Mouse (Mus musculus) kidney, adult 11 months (tissue): Measurements from ENCODE around the gene Ppid.
"Not testable (repeated sequence)": the region's sequence is repeated elsewhere in the genome, so short reads cannot be mapped to it uniquely, and the experiment has no call there.

Experiments used
- DNase-seq: peaks from one replicate; pipeline ENCODE4 v3.0.0; 2022

The Ppid gene

DNA sequence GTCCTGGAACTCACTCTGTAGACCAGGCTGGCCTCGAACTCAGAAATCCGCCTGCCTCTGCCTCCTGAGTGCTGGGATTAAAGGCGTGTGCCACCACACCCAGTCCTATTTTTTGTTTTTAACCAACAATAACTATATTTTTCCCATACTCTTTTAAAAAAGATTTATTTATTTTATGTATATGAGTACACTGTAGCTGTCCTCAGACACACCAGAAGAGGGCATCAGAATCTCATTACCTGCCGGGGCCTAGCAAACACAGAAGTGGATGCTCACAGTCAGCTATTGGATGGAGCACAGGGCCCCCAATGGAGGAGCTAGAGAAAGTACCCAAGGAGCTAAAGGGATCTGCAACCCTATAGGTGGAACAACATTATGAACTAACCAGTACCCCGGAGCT is 17.8 kb upstream of the Ppid start:
- DNase-seq = not testable (repeated sequence)

DNA sequence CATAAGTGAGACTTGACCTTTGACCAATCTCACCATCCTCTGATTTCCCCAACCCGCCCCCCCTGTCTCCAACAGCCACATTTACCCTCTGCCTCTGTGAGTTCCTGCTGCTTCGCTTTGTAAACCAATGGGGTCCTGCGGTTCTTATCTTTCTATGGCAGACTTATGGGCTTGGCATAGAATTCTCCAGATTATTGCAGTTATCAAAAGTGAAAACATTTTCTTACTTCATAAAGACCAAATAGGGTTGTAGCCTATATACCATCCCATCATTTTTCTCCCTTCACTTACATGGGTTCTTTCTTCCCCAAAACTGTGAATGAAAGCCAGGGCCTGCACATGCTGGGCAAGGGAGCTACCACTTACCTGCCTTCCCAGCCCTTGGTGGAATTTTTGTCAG is 16.8 kb upstream of the Ppid start:
- no peak for DNase-seq

DNA sequence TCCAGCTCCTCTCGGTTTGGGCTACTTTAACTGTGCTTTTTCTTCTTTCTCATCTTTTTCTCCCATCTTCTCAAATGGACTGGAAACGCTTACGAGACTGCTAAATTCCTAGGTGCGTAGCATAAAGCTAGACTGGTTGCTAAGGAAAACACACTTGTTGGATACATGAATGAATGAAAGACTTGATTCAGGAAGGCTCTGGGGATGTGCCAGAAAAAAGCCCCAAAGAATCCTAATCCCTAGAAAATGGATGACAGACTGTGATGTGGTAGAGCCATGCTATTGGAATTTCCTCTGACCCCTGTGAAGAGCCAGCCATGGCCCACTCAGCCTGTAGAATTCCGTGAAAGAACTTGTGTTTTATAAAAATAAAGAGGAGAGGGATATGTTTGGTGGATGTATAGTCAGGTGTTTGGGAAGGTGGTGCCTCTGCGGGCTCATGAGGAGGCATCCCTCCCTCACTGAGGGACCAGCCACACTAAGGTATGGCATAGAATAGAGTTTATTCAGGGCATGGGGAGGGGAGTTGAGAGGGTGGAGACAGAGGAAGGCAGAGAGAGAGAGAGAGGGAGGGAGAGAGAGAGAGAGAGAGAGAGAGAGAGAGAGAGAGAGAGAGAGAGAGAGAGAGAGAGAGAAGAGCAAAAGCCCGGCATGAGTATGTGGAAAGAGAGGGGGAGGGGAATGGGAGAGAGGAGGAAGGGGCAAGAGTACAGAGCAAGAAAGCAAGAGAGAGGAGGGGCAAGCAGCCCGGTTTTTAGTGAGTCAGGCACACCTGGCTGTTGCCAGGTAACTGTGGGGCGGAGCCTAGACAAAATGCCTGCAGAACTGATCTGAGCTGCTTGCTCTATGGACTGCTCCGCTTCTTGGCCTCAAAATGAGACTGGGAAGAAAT is 15.3 kb upstream of the Ppid start:
- DNase-seq = peak; percentile 75

DNA sequence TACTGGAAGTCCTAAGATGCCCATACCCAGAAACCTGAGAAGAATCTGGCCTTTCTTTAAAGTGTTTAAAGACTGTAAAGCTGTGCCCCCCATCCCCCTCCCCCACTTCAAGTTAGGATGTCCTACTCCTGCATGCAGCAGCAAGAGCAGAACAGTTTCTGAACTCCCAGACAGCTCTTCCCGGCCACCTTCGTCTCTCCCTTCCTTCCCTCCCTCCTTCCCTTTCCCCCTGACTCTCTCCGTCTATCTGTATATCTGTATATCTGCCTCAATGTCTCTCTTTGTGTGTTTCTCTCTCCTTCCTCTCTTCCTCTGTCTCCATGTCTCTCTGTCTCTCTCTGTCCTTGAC is 14.7 kb upstream of the Ppid start:
- no peak for DNase-seq

DNA sequence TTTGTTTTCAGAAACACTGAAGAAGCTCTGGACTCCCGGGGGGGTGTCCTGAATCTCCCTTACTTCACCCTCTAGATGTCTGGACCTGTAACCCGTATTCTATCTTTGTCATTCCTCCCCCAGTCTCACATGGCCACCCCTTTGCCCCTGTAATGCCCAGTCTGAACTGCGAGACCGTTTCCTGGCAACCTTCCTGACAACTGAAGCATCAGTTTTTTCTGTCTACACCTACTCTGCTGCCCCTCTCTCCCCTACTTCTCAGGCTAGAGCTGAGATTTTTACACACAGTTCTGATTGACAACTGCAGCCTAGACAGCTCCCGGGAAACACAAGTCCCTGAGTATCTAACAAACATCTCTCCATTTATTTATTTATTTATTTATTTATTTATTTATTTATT is 14.3 kb upstream of the Ppid start:
- DNase-seq = no peak

DNA sequence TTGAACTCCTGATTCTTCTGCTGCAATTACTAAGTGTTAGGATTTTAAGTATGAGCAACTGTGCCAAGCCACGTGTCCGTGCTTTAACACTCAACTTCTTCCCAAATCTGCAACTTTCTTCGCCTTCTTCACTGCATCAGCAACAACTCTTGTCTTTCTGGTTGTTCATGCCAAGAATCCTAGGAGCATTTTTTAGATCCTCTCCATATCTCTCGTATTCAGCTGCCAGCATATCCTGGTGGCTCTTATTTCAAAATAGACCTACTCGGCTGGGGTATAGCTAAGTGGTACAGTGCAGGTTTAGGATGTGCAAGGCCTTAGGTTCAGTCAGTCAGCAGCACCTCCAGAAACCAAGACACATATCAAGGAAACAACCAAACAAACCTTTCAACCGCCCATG is 13.5 kb upstream of the Ppid start:
- DNase-seq = no peak

DNA sequence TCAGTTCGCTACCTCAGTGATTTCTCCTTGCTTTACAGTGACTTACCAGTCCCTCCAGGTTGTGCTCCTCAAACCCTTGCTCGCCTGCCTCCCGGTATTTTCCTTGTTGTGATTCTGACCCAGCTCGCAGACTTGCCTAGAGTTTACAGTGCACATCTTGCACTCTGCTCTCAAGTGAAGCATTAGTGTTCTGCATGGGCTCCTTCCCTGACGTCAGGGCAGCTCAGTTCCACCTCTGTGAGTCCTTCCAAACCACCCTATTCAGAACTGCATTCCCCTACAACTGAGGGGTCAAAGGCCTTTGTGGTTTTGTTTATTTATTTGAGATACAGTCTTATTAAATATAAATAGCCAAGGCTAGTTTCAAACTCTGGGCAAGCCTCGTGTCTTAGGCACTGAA is 13.0 kb upstream of the Ppid start:
- peak; percentile 42 for DNase-seq

DNA sequence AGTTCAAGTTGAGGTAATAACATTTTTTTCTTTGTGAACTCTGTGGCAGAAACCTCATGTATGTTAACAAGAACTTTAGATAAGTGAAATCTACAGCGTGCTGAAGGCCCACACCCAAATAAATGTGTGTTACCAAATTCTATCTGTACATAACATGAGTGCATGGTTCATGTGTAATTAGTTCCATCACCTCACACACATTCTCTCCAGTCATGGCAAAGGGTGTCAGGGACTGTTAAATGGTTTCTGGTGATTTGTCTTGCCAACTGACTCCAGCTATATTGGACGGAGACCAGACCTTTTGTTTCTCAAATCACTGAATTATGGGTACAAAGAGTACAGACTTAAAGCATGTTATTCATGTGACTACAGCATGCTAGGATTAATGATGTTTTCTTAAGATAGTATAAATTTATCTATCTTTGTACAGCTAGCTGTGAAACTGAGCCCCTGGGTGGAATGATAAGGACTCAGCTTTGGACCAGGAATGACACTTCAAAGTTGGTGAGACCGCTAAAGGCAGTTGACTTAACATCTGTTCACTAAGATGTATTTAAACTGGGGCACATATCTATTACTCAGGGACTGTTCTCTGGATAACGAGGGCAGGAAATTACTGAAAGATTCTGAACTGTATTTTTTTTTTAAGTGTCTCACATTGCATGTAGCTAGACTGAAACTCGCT is 11.1 kb upstream of the Ppid start:
- no peak for DNase-seq

DNA sequence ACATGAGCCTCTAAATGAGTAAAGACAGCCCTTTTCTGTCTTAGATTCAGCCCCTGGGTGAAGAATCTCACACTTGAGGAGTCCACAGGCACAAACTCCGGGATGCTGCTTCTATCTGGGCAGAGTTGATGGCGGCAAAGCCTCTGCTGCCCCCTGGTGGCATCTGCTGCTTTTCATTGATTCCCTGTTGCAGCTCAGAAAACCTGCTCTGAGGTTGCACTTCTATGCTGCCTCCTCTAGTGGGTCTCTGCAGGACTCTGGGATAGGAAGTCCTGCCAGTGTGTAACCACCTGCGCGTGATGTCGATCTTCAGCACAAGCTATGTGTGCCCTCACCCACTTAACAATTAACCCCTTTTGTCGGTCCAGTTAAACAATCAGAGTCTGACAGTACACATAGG is 4.3 kb upstream of the Ppid start:
- DNase-seq = peak; percentile 90

DNA sequence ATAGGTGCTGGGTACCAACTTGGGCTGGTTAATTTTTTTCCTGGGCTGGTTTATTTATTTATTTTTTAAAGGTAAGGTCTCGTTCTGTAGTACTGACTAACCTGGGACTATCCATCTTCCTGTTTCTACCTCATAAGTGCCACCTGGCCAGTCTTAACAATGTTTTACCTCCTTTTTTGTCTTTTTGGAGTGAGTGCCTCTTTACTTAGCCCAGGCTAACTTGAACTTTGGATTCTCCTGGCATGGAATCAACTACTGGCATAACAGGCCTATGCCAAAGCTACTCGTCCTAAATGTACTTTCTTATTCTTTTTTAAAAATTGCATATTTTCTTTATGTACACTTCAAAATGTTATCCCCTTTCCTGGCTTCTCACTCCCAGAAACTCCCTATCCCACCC is 1.5 kb upstream of the Ppid start:
- DNase-seq = peak; percentile 42

DNA sequence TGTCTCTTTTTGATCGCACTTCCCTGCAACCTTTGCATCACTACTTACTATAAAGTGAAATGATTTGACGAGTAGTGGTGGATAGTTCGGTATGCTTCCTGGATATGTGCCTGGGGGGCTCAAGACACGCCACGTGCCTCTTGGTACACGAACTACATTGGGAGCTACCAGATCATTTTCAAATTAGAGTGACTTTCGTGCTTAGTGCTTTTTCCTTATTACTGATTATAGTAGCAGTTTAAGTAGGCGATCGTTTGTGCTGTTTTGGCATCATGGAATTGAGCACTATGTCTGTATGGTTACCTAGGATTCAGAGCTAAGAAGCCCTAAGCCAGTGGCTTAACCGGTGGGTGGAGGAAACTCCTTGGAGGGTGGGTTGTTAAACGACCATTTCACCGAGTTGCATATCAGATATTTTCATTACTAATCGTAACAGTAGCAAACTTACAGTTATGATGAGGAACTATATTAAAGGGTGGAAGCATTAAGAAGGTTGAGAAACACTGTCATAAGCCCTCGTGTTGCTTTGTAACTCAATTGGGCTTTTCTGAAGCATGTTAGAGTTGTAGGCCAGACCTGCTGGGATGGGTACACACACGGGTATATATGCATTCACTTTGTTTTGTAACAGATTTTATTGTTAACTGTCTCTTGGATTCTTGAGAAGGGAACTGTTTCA is 790 bp downstream of the Ppid start:
- no peak for DNase-seq

DNA sequence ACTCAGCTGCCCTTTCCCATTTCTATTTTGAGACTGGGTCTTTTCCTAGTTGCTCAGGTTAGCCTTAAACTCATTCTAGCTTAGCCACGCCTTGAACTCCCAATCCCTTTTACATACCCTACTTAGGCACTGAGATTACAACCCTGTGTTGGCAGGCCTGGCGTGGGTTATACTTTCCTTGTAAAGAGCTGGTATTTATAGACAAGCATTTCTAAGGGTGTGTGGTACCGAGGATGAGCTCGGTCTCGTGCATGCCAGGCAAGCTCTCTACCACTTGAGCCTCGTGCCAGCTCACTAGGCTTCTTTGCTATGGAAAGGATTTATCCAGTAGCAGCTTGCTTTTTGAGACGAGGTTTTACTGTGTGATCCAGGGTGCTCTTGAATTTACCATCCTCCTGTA is 4.3 kb downstream of the Ppid start:
- DNase-seq = no peak

DNA sequence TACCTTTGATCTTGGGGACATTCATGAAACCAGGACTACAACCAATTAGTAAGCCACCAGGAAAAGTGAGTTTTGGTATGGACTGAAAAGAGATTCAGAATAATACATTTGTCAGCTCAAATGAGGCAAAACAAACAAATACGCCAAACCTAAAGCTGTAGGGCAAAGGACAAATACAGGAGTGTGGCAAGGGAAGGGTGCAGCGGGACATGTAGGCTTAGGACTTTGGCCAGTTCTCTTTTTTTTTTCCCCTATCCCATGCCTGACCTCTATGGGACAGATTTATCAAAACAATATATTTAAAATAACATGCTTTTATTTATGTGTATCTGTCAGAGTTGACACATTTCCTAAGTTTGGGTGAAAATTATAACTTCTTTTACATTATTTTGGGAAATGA is 18.7 kb downstream of the Ppid start:
- no peak for DNase-seq

DNA sequence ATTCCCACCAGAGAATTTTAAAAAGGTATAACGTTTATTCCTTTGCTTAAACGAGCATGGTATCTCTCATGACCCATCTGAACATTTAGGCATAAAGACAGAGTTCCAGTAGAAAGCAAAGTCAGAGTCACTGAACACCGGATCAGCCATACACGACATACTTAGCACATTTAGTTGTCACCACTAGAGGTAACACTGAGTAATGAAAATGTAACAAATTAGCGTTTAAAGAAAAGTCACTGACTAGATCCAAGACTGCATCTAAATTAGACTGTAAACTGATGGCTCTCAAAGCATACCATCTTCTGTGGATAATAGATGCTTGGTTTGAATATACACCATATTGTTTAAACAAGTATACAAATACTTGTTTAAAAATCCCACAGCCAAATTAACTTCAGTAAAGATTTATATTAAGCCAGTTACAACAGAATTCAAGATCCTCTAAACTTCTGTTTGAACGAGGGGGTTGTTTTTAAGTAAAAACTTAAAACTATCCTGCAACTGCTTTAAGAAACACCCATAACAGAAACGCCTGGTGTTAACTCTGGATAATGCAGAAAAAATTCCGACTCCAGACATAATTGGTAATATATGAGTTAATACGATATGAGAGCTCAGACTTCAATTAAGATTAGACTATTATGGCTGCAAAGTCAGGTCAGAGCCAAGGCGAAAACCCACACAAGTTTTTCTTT is 36.5 kb downstream of the Ppid start:
- no peak for DNase-seq

DNA sequence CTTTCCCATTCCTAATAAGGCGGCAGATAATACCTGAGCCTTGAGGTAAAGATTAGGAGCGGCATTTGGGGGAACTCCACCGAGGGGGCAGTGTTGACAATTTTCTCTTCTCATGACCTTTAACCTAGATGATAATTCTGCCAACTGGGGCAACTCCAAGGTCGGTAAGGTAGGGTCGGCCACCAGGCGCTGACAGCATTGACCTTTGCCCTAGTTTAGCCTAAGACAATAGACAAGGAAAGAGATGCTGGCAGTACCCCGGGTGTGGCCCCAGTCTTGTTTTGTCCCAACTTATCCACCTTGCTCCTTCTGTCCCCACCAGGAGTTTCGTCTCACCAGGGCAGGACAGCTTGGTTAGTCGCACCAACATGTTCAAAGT is 37.0 kb downstream of the Ppid start:
- DNase-seq = no peak

DNA sequence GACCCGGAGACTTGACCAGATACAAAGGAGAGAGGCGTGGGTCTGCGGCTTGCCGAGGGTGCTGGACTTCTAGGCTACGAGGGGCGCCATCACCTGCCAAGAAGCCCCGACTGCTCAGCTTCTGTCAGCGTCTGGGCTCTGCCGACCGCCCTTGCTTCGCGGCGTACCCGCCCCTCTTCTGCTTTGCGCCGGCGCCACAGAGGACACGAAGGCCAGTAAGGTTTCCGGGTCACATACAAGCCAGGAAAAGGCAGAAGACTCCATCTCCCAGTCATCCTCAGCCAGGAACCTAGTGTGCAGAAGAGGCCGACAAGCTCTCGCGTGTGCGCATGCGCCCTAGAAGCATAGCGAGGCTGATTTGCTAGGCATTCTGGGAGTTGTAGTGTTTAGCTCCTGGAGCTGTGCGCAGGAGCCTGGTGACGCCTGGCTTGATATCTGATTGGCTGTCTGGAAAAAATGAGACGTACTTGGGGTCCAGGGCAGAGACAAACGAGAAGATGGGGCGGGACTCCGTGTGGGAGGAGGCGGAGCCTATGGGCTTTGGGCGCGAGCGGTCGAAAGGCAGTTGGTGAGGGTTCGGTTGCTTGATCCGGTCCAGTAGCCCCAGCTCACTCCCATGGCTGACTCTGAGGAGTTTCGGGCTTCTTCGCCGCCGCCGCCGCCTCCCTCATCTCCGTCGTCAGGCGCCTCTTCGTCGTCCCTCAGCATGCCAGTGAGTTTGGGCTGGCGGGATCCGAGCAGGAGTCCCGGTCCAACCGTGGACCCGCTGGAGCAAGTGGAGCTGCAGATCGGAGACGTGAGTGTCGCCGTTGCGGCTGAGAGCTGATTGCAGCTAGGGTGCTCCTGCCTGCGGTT is 37.6 kb downstream of the Ppid start, which contains the start of gene 4930579G24Rik:
4930579G24Rik (plus strand) TSS at position 519 of the 855 bp plus-strand sequence.
- DNase-seq = peak; percentile 100

DNA sequence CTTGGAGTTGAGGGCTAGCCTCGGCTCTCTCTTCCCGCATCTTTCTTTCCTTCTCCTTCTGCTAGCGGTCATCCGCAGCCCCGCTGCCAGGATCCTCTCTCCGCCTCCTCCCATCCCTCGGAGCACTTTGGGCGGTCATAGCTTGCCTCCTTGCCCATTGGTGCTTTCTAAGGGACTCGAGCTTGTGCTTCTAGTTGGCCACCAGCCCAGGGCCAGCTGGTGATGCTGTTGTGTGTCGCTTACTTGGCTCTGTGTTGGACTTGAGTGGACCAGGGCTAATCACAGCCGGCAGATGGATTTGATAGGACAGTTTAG is 38.2 kb downstream of the Ppid start, which contains the start of gene Etfdh:
Etfdh (minus strand) TSS at position 85 of the 315 bp plus-strand sequence.
- DNase-seq = peak; percentile 75

DNA sequence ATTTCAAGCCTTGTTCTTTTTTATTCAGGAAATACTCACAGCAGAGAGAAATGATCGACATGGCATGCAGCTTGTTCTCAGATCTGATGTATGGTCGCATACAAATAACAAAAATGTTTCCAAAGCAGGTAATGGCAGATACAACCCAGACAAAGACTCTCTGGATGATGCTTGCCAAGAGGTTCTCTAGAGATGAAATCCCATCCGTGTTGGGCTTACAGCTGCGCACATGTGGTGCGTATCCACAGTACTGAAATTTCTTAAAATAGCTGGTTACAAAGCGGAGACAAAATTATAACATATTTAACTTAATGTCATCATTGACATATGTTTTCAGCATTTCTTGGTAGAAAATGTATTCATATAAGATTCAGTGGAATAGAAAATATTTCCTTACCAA is 61.0 kb downstream of the Ppid start:
- DNase-seq = no peak
